Mouse (Mus musculus) spleen, adult 2 months (tissue): ENCODE measurements around the gene Tomm7.

Experiments used
- CTCF ChIP-seq: fragments of 200-500 bp; IDR thresholded peaks from 2 replicates; pipeline ENCODE4 v1.5.1; 2011; ENCODE audit warnings: mild to moderate bottlenecking, inconsistent platforms; ENCODE audit not compliant: insufficient read depth, insufficient read length, insufficient replicate concordance; ENCODE audit errors: extremely low read depth
- POLR2A ChIP-seq: fragments of 200-500 bp; IDR thresholded peaks from 2 replicates; pipeline ENCODE4 v1.6.1; 2011; ENCODE audit warnings: low read depth, low read length, inconsistent platforms

DNA sequence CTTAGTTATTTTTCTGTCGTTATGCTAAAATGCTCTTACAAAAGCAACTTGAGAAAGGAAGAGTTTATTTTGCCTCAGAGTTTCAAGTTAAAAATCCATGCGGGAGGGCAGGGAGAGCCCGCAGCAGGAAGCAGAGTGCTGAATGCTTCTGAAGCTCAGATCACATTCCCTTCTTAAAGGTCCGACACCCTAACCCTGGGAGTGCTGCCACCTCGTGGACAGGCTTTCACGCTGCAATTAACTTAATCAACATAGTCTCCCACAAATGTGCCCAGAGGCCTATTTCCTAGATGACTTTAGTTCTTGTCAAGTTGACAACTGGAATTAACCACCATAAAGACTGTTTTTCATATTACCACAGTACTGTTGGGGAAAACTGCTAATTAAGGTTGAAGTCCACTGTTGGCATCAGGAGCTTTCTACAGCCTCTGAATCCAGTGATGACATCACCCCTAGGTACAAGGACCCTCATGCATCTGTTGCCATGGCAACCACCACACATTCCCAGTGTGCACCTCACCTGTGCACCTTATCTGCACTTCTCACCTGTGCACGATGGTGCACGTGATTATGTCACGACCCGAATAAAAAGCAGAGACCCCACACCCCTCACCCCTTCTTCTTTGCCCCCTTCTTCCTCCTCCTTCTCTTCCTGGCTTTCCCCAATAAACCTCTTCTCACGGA lies 17.5 kb downstream of the Tomm7 start:
- TF ChIP-seq CTCF (peak; percentile 81; the same call in 1 of the 2 replicates), POLR2A (no peak)
